Mouse (Mus musculus) spleen, postnatal 14 days (tissue): ENCODE results near the gene Anxa9.

Experiments used
- DNase-seq, 2 experiments: peaks; one replicate each; pipeline ENCODE4 v3.0.0; 2021 to 2022; ENCODE audit warnings: low spot score in 2 of 2

The Anxa9 gene

GRCm38 (mm10) chr3:95250783-95251424 is 56.1 kb downstream of the Anxa9 start, which contains the start of gene Bnipl:
Bnipl (minus strand) TSS chr3:95251193.
- DNase-seq = no peak

GRCm38 (mm10) chr3:95250361-95250760 is 56.6 kb downstream of the Anxa9 start:
- no peak for DNase-seq

GRCm38 (mm10) chr3:95247660-95248336 is 59.2 kb downstream of the Anxa9 start:
- DNase-seq = no peak

- DNase-seq = no peak
These were observed 60.3 kb downstream of the Anxa9 start for GRCm38 (mm10) chr3:95246465-95247231.
